Mouse (Mus musculus): ENCODE results near the gene Atg16l2.

The Atg16l2 gene

DNA sequence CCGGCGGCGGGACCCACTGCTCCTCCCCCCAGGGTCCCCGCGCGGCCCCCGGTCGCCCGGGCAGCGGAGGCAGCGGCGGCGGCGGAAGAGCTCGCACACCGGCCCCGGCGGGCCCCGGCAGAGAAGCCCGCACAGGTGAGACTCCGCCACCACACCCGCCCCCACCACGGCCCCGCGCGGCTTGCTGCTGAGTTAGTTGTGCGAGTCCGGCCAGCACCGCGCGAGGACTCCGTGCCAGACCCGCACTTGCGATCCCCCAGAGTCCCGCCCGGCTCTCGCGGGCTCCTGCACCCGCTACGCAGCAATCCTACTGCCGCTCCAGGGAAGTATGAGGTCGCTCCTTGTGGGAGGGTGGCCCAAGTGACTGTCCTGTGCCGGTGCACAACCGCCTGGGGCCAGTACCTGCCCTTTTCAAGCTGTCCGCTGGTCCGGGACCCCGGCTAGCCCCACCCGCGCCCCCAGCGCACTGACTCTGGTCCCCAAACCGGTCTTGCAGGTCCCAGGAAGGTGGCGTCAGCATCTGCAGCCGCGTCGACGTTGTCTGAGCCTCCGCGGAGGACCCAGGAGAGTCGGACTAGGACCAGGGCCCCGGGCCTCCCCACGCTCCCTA is 19.3 kb upstream of the Atg16l2 start:
- DNase-seq (ENCODE audit: low spot score in 2 of 2) = no peak

GRCm38 (mm10) chr7:101320399-101321217 is 18.6 kb upstream of the Atg16l2 start:
- no peak for DNase-seq (ENCODE audit: low spot score in 2 of 2)

DNA sequence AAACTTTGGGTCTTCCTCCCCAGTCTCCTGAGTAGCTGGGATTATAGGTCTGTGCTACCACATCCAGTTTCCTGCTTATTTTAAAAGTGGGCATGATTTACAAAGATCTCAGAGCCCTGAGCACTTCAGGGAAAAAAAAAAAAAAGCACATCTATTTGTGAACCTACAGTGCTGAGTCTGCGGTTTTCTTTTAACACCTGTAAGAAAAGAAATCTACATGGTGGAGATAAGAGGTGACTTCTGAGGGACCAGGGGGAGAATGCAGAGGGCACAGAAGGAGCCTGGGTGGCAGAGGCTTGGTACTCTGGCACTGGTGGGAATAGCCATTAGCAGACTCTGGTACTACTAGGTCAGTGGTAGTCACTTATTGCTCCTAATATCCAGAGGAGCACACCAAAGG is 17.7 kb upstream of the Atg16l2 start:
- no peak for DNase-seq (ENCODE audit: low spot score in 2 of 2)

DNA sequence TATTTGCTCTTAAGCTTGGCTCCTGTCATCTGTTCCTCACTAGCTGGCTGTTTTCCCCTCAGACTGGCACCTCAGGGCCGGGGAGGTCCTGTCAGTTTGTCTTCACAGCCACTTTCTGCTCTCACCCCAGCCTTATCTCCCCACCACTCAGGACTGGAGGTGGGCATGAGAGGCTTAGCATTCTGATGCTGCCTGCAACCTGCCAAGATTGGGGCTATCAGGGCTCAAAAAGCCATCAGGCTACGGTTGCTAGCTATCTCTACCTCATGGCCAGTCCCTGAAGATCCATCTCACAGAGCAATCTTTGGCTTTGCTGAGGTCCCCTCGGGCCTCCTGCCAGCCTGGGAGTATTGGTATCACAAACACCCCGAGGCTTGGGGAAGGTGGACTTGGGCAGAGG is 16.8 kb upstream of the Atg16l2 start:
- no peak for DNase-seq (ENCODE audit: low spot score in 2 of 2)

DNA sequence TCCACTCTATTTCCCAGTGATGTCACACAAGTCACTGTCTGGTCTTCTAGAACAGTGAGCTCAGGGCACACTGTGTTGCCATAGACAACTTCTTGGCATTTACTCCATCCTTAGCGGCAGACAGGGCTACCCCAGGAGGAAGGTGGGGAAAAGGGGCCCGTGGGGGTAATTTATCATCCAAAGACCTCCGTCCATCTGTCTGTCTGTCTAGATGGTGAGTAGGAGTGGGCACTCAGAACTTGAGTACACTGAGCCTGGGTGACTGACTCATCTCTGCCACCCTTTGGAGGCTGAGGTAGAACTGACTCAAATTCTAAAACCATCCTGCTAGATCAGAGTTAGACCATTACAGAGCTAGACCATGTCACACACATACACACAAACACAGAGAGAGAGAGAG is 15.0 kb upstream of the Atg16l2 start, which contains the start of gene Stard10:
TSS of gene Stard10 (plus strand) at position 73 of the 400 bp plus-strand sequence.
- DNase-seq (ENCODE audit: low spot score in 2 of 2) = no peak

DNA sequence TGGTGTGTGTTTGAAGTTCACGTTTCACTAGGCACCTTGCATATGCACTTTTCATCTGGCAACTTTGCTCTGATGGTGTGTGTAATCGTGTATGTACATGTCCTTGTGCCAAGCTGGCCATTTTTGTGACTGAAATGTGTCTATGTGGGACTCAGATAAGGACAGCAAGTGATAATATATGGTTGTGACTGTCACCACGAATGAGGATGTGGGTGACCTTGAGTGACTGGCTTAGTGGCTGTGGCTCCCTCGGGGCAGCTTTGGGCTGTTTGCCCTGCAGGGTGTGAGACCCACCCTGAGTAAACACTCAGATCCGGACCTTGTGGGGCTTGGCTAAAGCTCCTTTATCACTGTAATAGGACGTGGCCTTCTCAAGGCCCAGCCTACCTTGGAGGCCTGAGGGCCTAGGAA is 14.5 kb upstream of the Atg16l2 start:
- DNase-seq (ENCODE audit: low spot score in 2 of 2) = no peak

- DNase-seq (ENCODE audit: low spot score in 2 of 2) = no peak
Observed at GRCm38 (mm10) chr7:101315699-101316098, 13.6 kb upstream of the Atg16l2 start.

DNA sequence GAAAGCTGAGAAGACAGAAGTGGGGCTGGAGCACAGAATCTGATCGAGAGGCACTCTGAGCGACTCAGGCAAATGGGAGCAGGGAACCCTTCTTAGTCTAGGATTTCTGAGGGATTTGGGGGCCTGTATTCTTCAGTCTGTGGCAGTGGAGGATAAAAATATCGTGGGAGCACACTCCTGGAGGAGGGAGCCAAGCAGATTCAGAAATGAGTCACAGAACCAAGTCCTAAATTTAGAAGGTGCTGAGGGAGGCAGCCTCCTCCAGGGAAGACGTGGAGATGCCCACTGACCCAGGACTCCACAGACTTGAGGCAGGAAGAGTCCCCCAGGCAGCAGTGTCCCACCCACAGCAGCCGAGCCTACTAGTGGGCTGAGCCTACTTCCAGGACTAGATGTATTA is 12.3 kb upstream of the Atg16l2 start:
- no peak for DNase-seq (ENCODE audit: low spot score in 2 of 2)

- DNase-seq (ENCODE audit: low spot score in 2 of 2) = no peak
Observed at GRCm38 (mm10) chr7:101313033-101313432, 11.0 kb upstream of the Atg16l2 start.

DNA sequence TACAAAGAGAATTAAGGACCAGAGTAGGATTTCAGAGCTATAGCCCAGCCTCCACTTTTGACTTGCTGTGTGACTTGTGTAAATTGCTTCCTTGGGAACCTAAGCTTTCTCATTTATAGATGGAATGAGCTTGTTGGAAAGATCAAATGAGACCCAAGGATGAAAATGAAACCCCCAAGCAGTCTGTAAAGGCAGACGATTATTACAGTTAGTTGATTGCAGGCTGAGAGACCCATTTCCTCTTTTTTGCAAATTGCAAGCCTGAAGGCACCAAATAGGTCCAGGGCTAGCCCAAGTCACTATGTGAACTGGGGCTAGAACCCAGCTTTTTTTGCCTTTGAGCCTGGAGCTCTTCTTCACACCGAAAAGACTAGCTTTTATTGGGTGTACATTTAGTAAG is 9.0 kb upstream of the Atg16l2 start:
- no peak for DNase-seq (ENCODE audit: low spot score in 2 of 2)

- peak; percentile 94 to 97 for DNase-seq (ENCODE audit: low spot score in 2 of 2)
Observed at GRCm38 (mm10) chr7:101310327-101311028, 8.4 kb upstream of the Atg16l2 start.

DNA sequence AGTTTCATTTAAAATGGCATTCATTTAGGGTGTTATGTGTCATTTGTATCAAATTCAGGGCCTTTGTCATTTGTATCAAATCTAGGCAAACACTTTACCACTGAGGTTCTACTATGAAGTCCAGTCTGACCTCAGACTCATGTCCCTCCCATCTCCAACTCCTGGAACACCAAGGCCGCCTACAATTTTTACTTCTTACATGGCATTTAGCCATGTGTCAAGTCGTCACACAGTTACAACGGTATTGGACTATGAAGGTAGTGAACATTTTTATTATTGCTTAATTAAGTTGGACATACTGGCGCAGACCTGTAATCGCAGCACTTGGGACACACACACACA is 7.9 kb upstream of the Atg16l2 start:
- DNase-seq (ENCODE audit: low spot score in 2 of 2) = no peak

DNA sequence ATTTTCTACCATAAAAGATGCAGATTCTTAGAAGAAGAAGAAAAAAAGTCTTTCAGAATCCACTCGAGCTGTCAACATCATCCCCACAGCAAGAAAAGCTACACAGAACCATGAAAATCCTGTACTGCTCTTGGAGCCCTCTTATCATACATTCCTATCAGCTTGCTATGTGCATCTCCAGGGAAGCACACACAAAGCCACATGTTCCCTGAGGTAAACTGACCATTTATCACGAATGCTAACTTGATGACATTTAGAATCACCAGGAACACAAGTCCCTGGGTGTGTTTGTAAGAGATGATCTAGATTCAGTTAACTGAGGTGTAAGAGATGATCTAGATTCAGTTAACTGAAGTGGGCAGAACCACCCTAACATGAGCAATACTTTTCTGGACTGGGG is 4.8 kb upstream of the Atg16l2 start:
- no peak for DNase-seq (ENCODE audit: low spot score in 2 of 2)

DNA sequence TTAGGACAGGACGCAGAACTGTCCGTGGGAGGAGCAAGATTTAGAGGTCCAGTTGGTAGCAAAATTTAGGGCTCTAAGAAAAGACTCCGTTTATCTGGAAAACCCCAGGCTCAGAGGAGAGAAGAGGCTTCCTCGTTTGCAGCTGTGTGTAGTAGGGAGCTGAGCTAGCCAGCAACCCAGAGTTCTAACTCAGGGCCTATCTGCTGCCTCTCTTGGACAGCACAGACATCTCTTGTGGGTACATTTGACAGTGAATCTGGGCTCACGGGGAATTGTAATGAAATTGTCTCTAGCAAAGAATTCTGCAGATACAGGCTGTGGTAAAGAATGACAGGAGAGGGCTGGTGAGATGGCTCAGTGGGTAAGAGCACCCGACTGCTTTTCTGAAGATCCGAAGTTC is 640 bp upstream of the Atg16l2 start:
- no peak for DNase-seq (ENCODE audit: low spot score in 2 of 2)

DNA sequence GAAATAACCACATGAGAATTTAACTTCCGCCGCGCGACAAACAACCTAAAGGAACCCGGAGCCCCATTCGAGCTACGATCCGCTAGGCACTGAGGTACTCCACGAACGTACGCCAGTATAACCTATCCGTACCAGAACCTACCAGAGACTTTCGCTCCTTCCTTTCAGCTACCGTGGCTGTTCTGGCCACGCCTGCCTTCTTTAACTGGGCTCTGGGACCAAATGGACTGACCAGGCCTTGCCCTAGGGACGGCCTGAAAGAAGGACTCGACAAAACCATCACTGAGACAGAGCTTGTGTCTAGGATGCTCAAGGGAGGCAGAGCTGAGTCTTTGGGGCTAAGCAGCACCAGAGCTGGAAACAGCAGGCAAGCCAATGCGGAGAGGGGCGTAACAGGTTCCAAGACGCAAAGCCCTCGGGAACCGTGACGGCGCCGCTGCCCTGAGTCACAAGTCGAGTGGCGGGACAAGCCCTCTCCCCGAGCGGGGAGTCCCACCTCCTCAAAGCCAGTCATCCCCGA is 630 bp downstream of the Atg16l2 start:
- no peak for DNase-seq (ENCODE audit: low spot score in 2 of 2)

DNA sequence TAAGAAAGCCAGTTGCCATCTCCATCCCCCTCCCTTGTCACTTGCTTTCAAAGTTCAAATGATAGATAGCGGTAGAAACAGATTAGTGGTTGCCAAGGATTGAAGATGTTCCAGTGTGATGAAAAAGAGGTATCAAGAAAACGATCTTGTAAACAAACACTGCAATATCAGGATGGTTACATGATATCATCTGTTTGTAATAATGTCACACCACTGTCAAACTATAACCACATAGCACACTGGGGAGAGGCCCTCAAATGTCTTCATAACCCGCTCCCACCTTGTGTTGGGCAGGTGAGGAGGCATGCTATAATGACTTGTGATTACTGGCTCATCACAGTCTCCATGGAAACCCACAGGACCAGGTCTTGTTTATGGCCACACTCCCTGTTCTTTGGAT is 3.7 kb downstream of the Atg16l2 start:
- no peak for DNase-seq (ENCODE audit: low spot score in 2 of 2)

GRCm38 (mm10) chr7:101297023-101297405 is 5.0 kb downstream of the Atg16l2 start:
- no peak for DNase-seq (ENCODE audit: low spot score in 2 of 2)

- DNase-seq (ENCODE audit: low spot score in 2 of 2) = peak; percentile 71 to 78
Observed at GRCm38 (mm10) chr7:101296252-101297022, 5.6 kb downstream of the Atg16l2 start.

GRCm38 (mm10) chr7:101295438-101295837 is 6.6 kb downstream of the Atg16l2 start:
- no peak for DNase-seq (ENCODE audit: low spot score in 2 of 2)

GRCm38 (mm10) chr7:101293611-101294010 is 8.4 kb downstream of the Atg16l2 start:
- no peak for DNase-seq (ENCODE audit: low spot score in 2 of 2)

GRCm38 (mm10) chr7:101293138-101293537 is 8.9 kb downstream of the Atg16l2 start:
- DNase-seq (ENCODE audit: low spot score in 2 of 2) = no peak

- DNase-seq (ENCODE audit: low spot score in 2 of 2) = no peak
Observed at GRCm38 (mm10) chr7:101292696-101293095, 9.4 kb downstream of the Atg16l2 start.

All from cerebellum, postnatal 4 days (tissue).